Mouse (Mus musculus) myocyte (in vitro differentiated cells): ENCODE data around the gene Ric1. TPM values are rescaled to one million over a fixed set of nuclear protein-coding genes. Genes with fewer than 3 reads are reported as not detected.

Experiments
- H3K27me3 ChIP-seq: one replicate; pipeline ENCODE4 v1.6.1; 2011; ENCODE audit not compliant: control insufficient read depth, insufficient read depth, insufficient read length
- H3K36me3 ChIP-seq: one replicate; pipeline ENCODE4 v1.6.1; 2011; ENCODE audit not compliant: control insufficient read depth, insufficient read depth
- H3K4me2 ChIP-seq: one replicate; pipeline ENCODE4 v1.6.1; 2011; ENCODE audit warnings: low read depth, control low read depth
- H3K4me3 ChIP-seq: one replicate; pipeline ENCODE4 v1.5.1; 2011; ENCODE audit warnings: mild to moderate bottlenecking, control low read depth, moderate library complexity
- H3K79me2 ChIP-seq: one replicate; pipeline ENCODE4 v1.6.1; 2011; ENCODE audit not compliant: control insufficient read depth, insufficient read depth
- H3ac ChIP-seq: one replicate; pipeline ENCODE4 v1.6.1; 2011; ENCODE audit not compliant: control insufficient read depth, insufficient read length
- CEBPB ChIP-seq: IDR thresholded peaks from 2 replicates; pipeline ENCODE4 v1.6.1; 2011; ENCODE audit warnings: mild to moderate bottlenecking, moderate library complexity; ENCODE audit not compliant: poor library complexity, insufficient read depth, severe bottlenecking
- E2F4 ChIP-seq: IDR thresholded peaks from one replicate; pipeline ENCODE4 v1.6.1; 2011; ENCODE audit warnings: mild to moderate bottlenecking, control low read depth, moderate library complexity; ENCODE audit not compliant: insufficient read depth
- MAX ChIP-seq: IDR thresholded peaks from one replicate; pipeline ENCODE4 v1.6.1; 2011; ENCODE audit warnings: low read depth, mild to moderate bottlenecking, control low read depth
- MYOD1 ChIP-seq, 3 experiments: IDR thresholded peaks; one replicate each; pipeline ENCODE4 v1.6.1; 2011; ENCODE audit warnings: control low read depth in 2 of 3, low read depth in 2 of 3, mild to moderate bottlenecking in 2 of 3, moderate library complexity in 1 of 3; ENCODE audit not compliant: insufficient read length in 2 of 3, control insufficient read depth in 1 of 3
- MYOG ChIP-seq, 3 experiments: IDR thresholded peaks; one replicate each; pipeline ENCODE4 v1.6.1; 2011; ENCODE audit warnings: control low read depth in 2 of 3, low read depth in 2 of 3, mild to moderate bottlenecking in 2 of 3; ENCODE audit not compliant: insufficient read length in 2 of 3, control insufficient read depth in 1 of 3, insufficient read depth in 1 of 3
- POLR2A ChIP-seq: IDR thresholded peaks from one replicate; pipeline ENCODE4 v1.6.1; 2011; ENCODE audit warnings: low read depth, mild to moderate bottlenecking, control low read depth, moderate library complexity; ENCODE audit not compliant: insufficient read length
- POLR2AphosphoS2 ChIP-seq: IDR thresholded peaks from one replicate; pipeline ENCODE4 v1.6.1; 2011; ENCODE audit warnings: low read depth, control low read depth; ENCODE audit not compliant: insufficient read length
- REST ChIP-seq: IDR thresholded peaks from one replicate; pipeline ENCODE4 v1.6.1; 2011; ENCODE audit warnings: mild to moderate bottlenecking, control low read depth, moderate library complexity; ENCODE audit not compliant: insufficient read depth, insufficient read length
- SRF ChIP-seq: IDR thresholded peaks from one replicate; pipeline ENCODE4 v1.6.1; 2011; ENCODE audit warnings: low read depth; ENCODE audit not compliant: control insufficient read depth, insufficient read length
- TCF12 ChIP-seq: IDR thresholded peaks from one replicate; pipeline ENCODE4 v1.6.1; 2011; ENCODE audit warnings: mild to moderate bottlenecking, control low read depth; ENCODE audit not compliant: poor library complexity, insufficient read depth, severe bottlenecking
- TCF3 ChIP-seq: IDR thresholded peaks from one replicate; pipeline ENCODE4 v1.6.1; 2011; ENCODE audit warnings: low read depth, control low read depth; ENCODE audit not compliant: insufficient read length
- USF1 ChIP-seq: IDR thresholded peaks from one replicate; pipeline ENCODE4 v1.6.1; 2011; ENCODE audit warnings: low read depth, mild to moderate bottlenecking, control low read depth, moderate library complexity
- polyA plus RNA-seq: library from polyadenylated mRNA; unstranded; fragments of >200 nt; fragmentation: generic; extraction: Trizol; gene quantifications from one replicate; pipeline ENCODE4 v1.2.1, GENCODE M21; 2012; ENCODE audit warnings: missing spikeins

Ric1 gene
- polyA plus RNA-seq, 1 experiment: 7.2 TPM

- H3K36me3 ChIP-seq: no peaks in the 10 kb centered on the region
- peaks cover 22% of the 10 kb centered on the region for H3K27me3 ChIP-seq
- TF ChIP-seq TCF12 (no peak), SRF (no peak), USF1 (no peak), REST (no peak), MYOG (IDR thresholded peaks at IDR 0.05; ENCODE audit: control insufficient read depth in 1 of 3, insufficient read depth in 1 of 3, insufficient read length in 2 of 3, low read depth in 2 of 3) (no peak), TCF3 (no peak)
- H3K4me3 ChIP-seq: no peak overlapping the region
- H3K4me2 ChIP-seq: no peak overlapping the region
- H3ac ChIP-seq: no peak overlapping the region
- no peaks in the 10 kb centered on the region for H3K79me2 ChIP-seq
Measured at GRCm38 (mm10) chr19:29487326-29488072, 34.6 kb upstream of the Ric1 start.

GRCm38 (mm10) chr19:29488073-29488390 is 34.0 kb upstream of the Ric1 start:
- TF ChIP-seq POLR2A: no peak
- no peak for TF ChIP-seq E2F4
- no peak for TF ChIP-seq SRF
- TF ChIP-seq CEBPB: no peak
- no peak for TF ChIP-seq MYOG (IDR thresholded peaks at IDR 0.05; ENCODE audit: control insufficient read depth in 1 of 3, insufficient read depth in 1 of 3, insufficient read length in 2 of 3, low read depth in 2 of 3)
- TF ChIP-seq TCF3: no peak
- Histone ChIP-seq H3K4me3 (no peak overlapping the region), H3K27me3 (peaks cover 24% of the 10 kb centered on the region), H3K79me2 (no peaks in the 10 kb centered on the region), H3ac (no peak overlapping the region), H3K4me2 (no peak overlapping the region), H3K36me3 (no peaks in the 10 kb centered on the region)

- H3K4me3 ChIP-seq: no peak overlapping the region
- H3K79me2 ChIP-seq: no peaks in the 10 kb centered on the region
- TF ChIP-seq E2F4 (no peak), MYOD1 (IDR thresholded peaks at IDR 0.05; ENCODE audit: control insufficient read depth in 1 of 3, insufficient read length in 2 of 3, low read depth in 2 of 3) (no peak), MAX (no peak), REST (no peak), CEBPB (no peak), TCF12 (no peak), POLR2A (no peak)
- H3K4me2 ChIP-seq: no peak overlapping the region
- no peak overlapping the region for H3ac ChIP-seq
- H3K27me3 ChIP-seq: peaks cover 28% of the 10 kb centered on the region
- no peaks in the 10 kb centered on the region for H3K36me3 ChIP-seq
Measured at GRCm38 (mm10) chr19:29488420-29488819, 33.7 kb upstream of the Ric1 start.

GRCm38 (mm10) chr19:29489785-29490284 is 32.2 kb upstream of the Ric1 start:
- Histone ChIP-seq H3K79me2 (no peaks in the 10 kb centered on the region), H3K27me3 (peaks cover 32% of the 10 kb centered on the region), H3ac (no peak overlapping the region), H3K36me3 (no peaks in the 10 kb centered on the region), H3K4me3 (no peak overlapping the region), H3K4me2 (no peak overlapping the region)
- no peak for TF ChIP-seq POLR2A

GRCm38 (mm10) chr19:29491467-29491866 is 30.6 kb upstream of the Ric1 start:
- no peak for TF ChIP-seq MAX
- no peak for TF ChIP-seq TCF3
- no peak for TF ChIP-seq REST
- TF ChIP-seq SRF: no peak
- no peak for TF ChIP-seq MYOG (IDR thresholded peaks at IDR 0.05; ENCODE audit: control insufficient read depth in 1 of 3, insufficient read depth in 1 of 3, insufficient read length in 2 of 3, low read depth in 2 of 3)
- TF ChIP-seq MYOD1 (IDR thresholded peaks at IDR 0.05; ENCODE audit: control insufficient read depth in 1 of 3, insufficient read length in 2 of 3, low read depth in 2 of 3): no peak
- no peak for TF ChIP-seq USF1
- TF ChIP-seq E2F4: no peak
- TF ChIP-seq POLR2A: no peak
- no peak for TF ChIP-seq TCF12
- no peak for TF ChIP-seq CEBPB
- TF ChIP-seq POLR2AphosphoS2: no peak
- H3K4me2 ChIP-seq: no peak overlapping the region
- H3K79me2 ChIP-seq: no peaks in the 10 kb centered on the region
- H3ac ChIP-seq: no peak overlapping the region
- H3K27me3 ChIP-seq: peaks cover 32% of the 10 kb centered on the region
- no peak overlapping the region for H3K4me3 ChIP-seq
- H3K36me3 ChIP-seq: no peaks in the 10 kb centered on the region

- Histone ChIP-seq H3K27me3 (peaks cover 26% of the 10 kb centered on the region), H3K4me2 (no peak overlapping the region), H3K79me2 (no peaks in the 10 kb centered on the region), H3ac (no peak overlapping the region), H3K4me3 (no peak overlapping the region), H3K36me3 (no peaks in the 10 kb centered on the region)
- no peak for TF ChIP-seq MYOG (IDR thresholded peaks at IDR 0.05; ENCODE audit: control insufficient read depth in 1 of 3, insufficient read depth in 1 of 3, insufficient read length in 2 of 3, low read depth in 2 of 3)
- TF ChIP-seq MYOD1 (IDR thresholded peaks at IDR 0.05; ENCODE audit: control insufficient read depth in 1 of 3, insufficient read length in 2 of 3, low read depth in 2 of 3): peak in 1 of 3 experiments; percentile 33
Measured at GRCm38 (mm10) chr19:29494454-29494853, 27.6 kb upstream of the Ric1 start.
